Mouse (Mus musculus) liver, embryonic 14.5 days (tissue): ENCODE results near the gene Slco2a1. TPM values are rescaled to one million over a fixed set of nuclear protein-coding genes. Genes with fewer than 3 reads are reported as not detected.
A peak's percentile ranks its signal among the peaks of the same experiment; 100 is the strongest.

Source experiments
- ATAC-seq: fragments of 200-750 bp; cut with Nextera tagmentation; 2 replicates; pipeline ENCODE4 v1.8.0; 2017; ENCODE audit warnings: moderate number of reproducible peaks, mild to moderate bottlenecking, moderate library complexity; ENCODE audit not compliant: insufficient read depth
- DNase-seq, 3 experiments: peaks; one replicate each; pipeline ENCODE4 v3.0.0-alpha.2; 2012 to 2013; ENCODE audit warnings: low read depth in 3 of 3, low spot score in 3 of 3
- H3K27ac ChIP-seq: fragments of 300-500 bp; sonication (generic); 2 replicates; pipeline ENCODE4 v1.5.1; 2014; ENCODE audit warnings: moderate library complexity, mild to moderate bottlenecking, control low read depth, inconsistent platforms
- H3K27me3 ChIP-seq: fragments of 300-500 bp; sonication (generic); 2 replicates; pipeline ENCODE4 v1.6.1; 2014; ENCODE audit warnings: mild to moderate bottlenecking, low read length, moderate library complexity; ENCODE audit not compliant: control insufficient read depth, insufficient read depth
- H3K36me3 ChIP-seq: fragments of 300-500 bp; sonication (generic); replicated peaks from 2 replicates; pipeline ENCODE4 v1.6.1; 2014; ENCODE audit warnings: low read depth; ENCODE audit not compliant: control insufficient read depth, insufficient read depth
- H3K4me1 ChIP-seq, 2 experiments: fragments of 200-500 bp in 1 of 2; fragments of 300-500 bp in 1 of 2; sonication (generic) in 1 of 2; replicated peaks; 2 replicates each; pipeline ENCODE4 v1.6.1; 2012 to 2014; ENCODE audit warnings: antibody characterized with exemption in 1 of 2, inconsistent platforms in 1 of 2, low read length in 1 of 2; ENCODE audit not compliant: control insufficient read depth in 2 of 2, insufficient read depth in 2 of 2
- H3K4me2 ChIP-seq: fragments of 300-500 bp; sonication (generic); 2 replicates; pipeline ENCODE4 v1.6.1; 2014; ENCODE audit warnings: low read depth, mild to moderate bottlenecking, control low read depth, moderate library complexity
- H3K4me3 ChIP-seq, 2 experiments: fragments of 200-500 bp in 1 of 2; fragments of 300-500 bp in 1 of 2; sonication (generic) in 1 of 2; 2 replicates each; pipeline ENCODE4 v1.5.1; 2012 to 2014; ENCODE audit warnings: low read depth in 2 of 2, low read length in 2 of 2, mild to moderate bottlenecking in 2 of 2, control low read depth in 1 of 2, inconsistent platforms in 1 of 2, moderate library complexity in 1 of 2; ENCODE audit not compliant: insufficient read depth in 1 of 2
- H3K9ac ChIP-seq: fragments of 300-500 bp; sonication (generic); replicated peaks from 2 replicates; pipeline ENCODE4 v1.6.1; 2014; ENCODE audit warnings: mild to moderate bottlenecking, control low read depth, moderate library complexity
- H3K9me3 ChIP-seq: fragments of 300-500 bp; sonication (generic); 2 replicates; pipeline ENCODE4 v1.6.1; 2016; ENCODE audit warnings: low read length, mixed read lengths; ENCODE audit not compliant: control insufficient read depth
- CTCF ChIP-seq: IDR thresholded peaks from 2 replicates; pipeline ENCODE4 v1.5.1; 2016; ENCODE audit warnings: antibody characterized with exemption, low read depth, control low read depth
- EP300 ChIP-seq: IDR thresholded peaks from 2 replicates; pipeline ENCODE4 v1.6.1; 2016; ENCODE audit warnings: antibody characterized with exemption, low read depth
- WGBS: fragments of 180-500 bp; shearing (Covaris S2); extraction: QIAGEN DNeasy Blood & Tissue Kit; methylation state at CpG from one replicate; pipeline ENCODE4 v1.1.7; 2014; ENCODE audit not compliant: insufficient replicate concordance; 5-methylcytosine and 5-hydroxymethylcytosine counted together
- polyA plus RNA-seq, 2 experiments: library from polyadenylated mRNA; depleted of rRNA in 1 of 2; stranded (reverse) in 1 of 2; unstranded in 1 of 2; fragments of >200 nt; fragmentation: Nextera tagmentation in 1 of 2; extraction: Ambion mirVana in 1 of 2; gene quantifications; 2 replicates each; pipeline versions ENCODE4 v1.2.1 to v1.2.3; 2012 to 2014

Slco2a1 gene
- polyA plus RNA-seq, 2 experiments = 1.7 to 3.3 TPM

DNA sequence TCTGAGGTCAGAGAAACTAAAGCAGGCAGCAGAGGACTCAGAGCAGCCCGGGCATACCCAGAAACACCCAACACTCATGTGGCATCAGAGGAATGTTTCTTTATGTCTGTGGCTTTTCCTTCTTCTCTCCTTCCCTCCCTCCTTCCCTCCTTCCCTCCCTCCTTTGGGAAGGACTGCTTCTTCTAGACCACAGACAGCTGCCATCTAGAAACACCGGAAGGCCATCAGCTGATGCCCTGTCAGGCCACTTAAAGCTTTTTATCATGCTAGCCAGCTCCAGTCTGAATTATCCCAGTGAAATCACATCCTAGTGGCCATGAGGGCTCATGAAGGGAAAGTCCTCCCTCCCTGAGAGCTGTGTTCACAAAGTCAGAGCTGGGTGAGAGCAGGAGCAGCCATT is 52.1 kb downstream of the Slco2a1 start:
- Histone ChIP-seq H3K4me1 (no peaks in the 10 kb centered on the region), H3K27ac (no peak overlapping the region), H3K36me3 (no peaks in the 10 kb centered on the region), H3K4me2 (no peak overlapping the region), H3K9me3 (no peaks in the 10 kb centered on the region), H3K9ac (no peak overlapping the region), H3K4me3 (no peak overlapping the region), H3K27me3 (no peaks in the 10 kb centered on the region)
- DNase-seq = no peak
- WGBS = 58% methylated on average over 2 of the region's 2 CpGs
- TF ChIP-seq CTCF = no peak
- no peak for TF ChIP-seq EP300
- no peak for ATAC-seq

- H3K27ac ChIP-seq = no peak overlapping the region
- no peak overlapping the region for H3K4me2 ChIP-seq
- no peaks in the 10 kb centered on the region for H3K27me3 ChIP-seq
- ATAC-seq (no peak), DNase-seq (no peak)
- no peak for TF ChIP-seq EP300
- TF ChIP-seq CTCF = no peak
- no peak overlapping the region for H3K4me3 ChIP-seq
- H3K9ac ChIP-seq = no peak overlapping the region
- no peaks in the 10 kb centered on the region for H3K9me3 ChIP-seq
- H3K36me3 ChIP-seq = no peaks in the 10 kb centered on the region
- WGBS = 55% methylated on average over 1 of the region's 1 CpGs
- peaks cover 0 to 5% of the 10 kb centered on the region in 2 experiments; a peak in 1 of 4 replicates for H3K4me1 ChIP-seq
These were observed 56.9 kb downstream of the Slco2a1 start for GRCm38 (mm10) chr9:103045406-103045805.

DNA sequence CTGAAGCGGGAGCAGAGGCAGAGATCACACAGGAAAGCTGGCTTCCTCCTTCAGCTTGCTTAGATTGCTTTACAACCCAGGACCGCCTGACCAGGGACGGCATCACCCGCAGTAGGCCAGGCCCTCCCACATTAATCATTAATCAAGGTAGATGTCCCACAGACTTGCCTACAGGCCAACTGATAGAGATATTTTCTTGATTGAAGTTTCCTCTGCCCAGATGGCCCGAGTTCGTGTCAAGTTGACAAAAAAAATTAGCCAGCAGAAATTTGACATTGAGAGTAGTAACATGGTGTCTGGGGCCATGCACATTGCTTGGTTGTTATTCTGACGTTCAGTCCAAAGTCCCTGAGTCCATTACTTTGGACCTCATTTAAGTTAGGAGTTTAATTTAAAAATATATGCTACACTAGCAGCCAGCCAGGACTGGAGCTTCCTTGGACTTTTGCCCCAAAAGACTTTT is 60.6 kb downstream of the Slco2a1 start:
- peak; percentile 37; the same call in 1 of the 2 replicates for ATAC-seq
- TF ChIP-seq CTCF = no peak
- TF ChIP-seq EP300 = no peak
- peaks cover 0 to 5% of the 10 kb centered on the region in 2 experiments; a peak in 1 of 4 replicates for H3K4me1 ChIP-seq
- WGBS = 33% methylated on average over 7 of the region's 7 CpGs
- no peak overlapping the region for H3K4me3 ChIP-seq
- no peaks in the 10 kb centered on the region for H3K36me3 ChIP-seq
- no peaks in the 10 kb centered on the region for H3K27me3 ChIP-seq
- H3K9me3 ChIP-seq = no peaks in the 10 kb centered on the region
- DNase-seq = peak in 1 of 3 experiments; percentile 10
- no peak overlapping the region for H3K4me2 ChIP-seq
- H3K27ac ChIP-seq = no peak overlapping the region
- no peak overlapping the region for H3K9ac ChIP-seq

- H3K4me1 ChIP-seq = peaks cover 0 to 3% of the 10 kb centered on the region in 2 experiments; a peak in 1 of 4 replicates
- no peaks in the 10 kb centered on the region for H3K36me3 ChIP-seq
- ATAC-seq (no peak), DNase-seq (no peak)
- H3K27me3 ChIP-seq = no peaks in the 10 kb centered on the region
- no peaks in the 10 kb centered on the region for H3K9me3 ChIP-seq
- WGBS = 51% methylated on average over 7 of the region's 7 CpGs
- H3K9ac ChIP-seq = no peak overlapping the region
- H3K4me3 ChIP-seq = no peak overlapping the region
- H3K27ac ChIP-seq = no peak overlapping the region
- TF ChIP-seq CTCF (no peak), EP300 (no peak)
- H3K4me2 ChIP-seq = no peak overlapping the region
These were observed 65.3 kb downstream of the Slco2a1 start for GRCm38 (mm10) chr9:103053829-103054228.

GRCm38 (mm10) chr9:103055061-103055460 is 66.5 kb downstream of the Slco2a1 start:
- no peak overlapping the region for H3K27ac ChIP-seq
- no peaks in the 10 kb centered on the region for H3K36me3 ChIP-seq
- 71% methylated on average over 11 of the region's 11 CpGs for WGBS
- H3K9me3 ChIP-seq = no peaks in the 10 kb centered on the region
- H3K4me2 ChIP-seq = no peak overlapping the region
- ATAC-seq (no peak), DNase-seq (no peak)
- no peaks in the 10 kb centered on the region for H3K4me1 ChIP-seq
- H3K27me3 ChIP-seq = no peaks in the 10 kb centered on the region
- no peak overlapping the region for H3K9ac ChIP-seq
- TF ChIP-seq EP300 (no peak), CTCF (no peak)
- no peak overlapping the region for H3K4me3 ChIP-seq
